8 mouse cellular contexts compared by ENCODE assay signal in the genomic region with DNA sequence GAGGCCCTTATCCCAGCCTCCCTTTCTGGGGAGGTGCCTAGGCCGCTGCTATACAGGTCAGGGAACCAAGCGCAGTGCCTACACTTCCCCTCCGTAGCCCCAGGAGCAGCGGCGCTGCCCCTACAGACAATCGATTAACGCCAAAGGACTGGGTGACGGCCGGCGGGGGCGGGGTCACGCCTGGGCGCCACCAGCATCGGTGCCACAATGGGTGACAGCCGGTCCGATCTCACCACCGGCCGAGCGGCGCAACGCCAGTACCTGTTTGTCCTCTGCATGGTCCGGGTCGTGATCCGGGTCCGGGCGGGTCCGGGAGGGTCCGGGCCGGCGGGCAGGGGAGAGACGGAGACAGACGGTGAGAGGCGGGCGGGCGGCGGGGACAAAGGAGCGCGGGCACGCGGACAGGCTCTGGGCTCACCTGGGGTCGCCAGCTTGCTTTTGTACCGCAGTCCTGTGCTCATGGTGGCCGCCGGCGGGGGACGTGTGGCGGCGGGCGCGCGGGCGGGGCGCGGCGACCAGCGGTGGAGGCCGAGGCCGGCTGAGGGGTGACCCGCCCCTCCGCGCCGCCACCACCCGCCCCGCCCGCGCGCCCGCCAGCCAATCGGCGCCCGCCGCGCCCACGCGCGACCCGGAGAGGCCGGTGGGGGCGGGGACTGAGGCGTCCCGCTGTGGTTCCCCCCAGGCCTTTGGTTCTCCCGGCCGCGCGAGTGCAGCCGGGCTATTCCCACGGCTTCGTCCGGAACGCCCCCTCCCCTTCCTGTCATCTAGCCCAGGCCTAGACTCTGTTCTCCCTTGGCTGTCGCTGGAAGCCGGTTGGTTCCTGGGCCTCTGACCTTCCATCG. TPM values are rescaled to one million over a fixed set of nuclear protein-coding genes. Genes with fewer than 3 reads are reported as not detected.
DNase-seq lines count a peak whose midpoint lies in the region; ATAC-seq and TF ChIP-seq lines count a peak whose summit lies in the region.

A gene (minus strand): TSS at position 565 of the 842 bp plus-strand sequence.

- under 1% methylated on average over 91 of the region's 93 CpGs for WGBS in embryonic facial prominence, embryonic 10.5 days
- 0% methylated on average over 80 of the region's 93 CpGs for WGBS in limb, embryonic 13.5 days
- under 1% methylated on average over 83 of the region's 93 CpGs for WGBS in midbrain, embryonic 14.5 days

- H3K4me3 ChIP-seq in embryonic facial prominence, embryonic 10.5 days = peak within 1 kb of the TSS; percentile 70
- H3K4me3 ChIP-seq in limb, embryonic 13.5 days = peak within 1 kb of the TSS; percentile 83
- H3K4me3 ChIP-seq in midbrain, embryonic 14.5 days (replicated peaks; ENCODE audit: low read depth, low read length) = peak within 1 kb of the TSS; percentile 60
- H3K4me3 ChIP-seq in testis, adult 2 months (ENCODE audit: control insufficient read depth, low read depth, low read length) = peak within 1 kb of the TSS; percentile 90

- peaks cover 10% of the 10 kb centered on the region for H3K36me3 ChIP-seq in embryonic facial prominence, embryonic 10.5 days (replicated peaks)
- H3K36me3 ChIP-seq in limb, embryonic 13.5 days = peaks cover 8% of the 10 kb centered on the region
- peaks cover 13% of the 10 kb centered on the region for H3K36me3 ChIP-seq in midbrain, embryonic 14.5 days (ENCODE audit: control insufficient read depth, insufficient read depth, low read length)
- H3K36me3 ChIP-seq in testis, adult 2 months (ENCODE audit: control insufficient read depth, insufficient read depth, low read length) = no peaks in the 10 kb centered on the region

- ATAC-seq in limb, embryonic 13.5 days (ENCODE audit: low FRiP score, low read depth) = peak; percentile 42
- ATAC-seq in midbrain, embryonic 14.5 days (ENCODE audit: low FRiP score, low TSS enrichment) = peak; percentile 72

- H3K9me3 ChIP-seq in embryonic facial prominence, embryonic 10.5 days = no peaks in the 10 kb centered on the region
- 0 out of 2 replicates have a peak, but pooled peaks cover 2% of the 10 kb centered on the region for H3K9me3 ChIP-seq in limb, embryonic 13.5 days
- H3K9me3 ChIP-seq in midbrain, embryonic 14.5 days (ENCODE audit: control insufficient read depth, low read length) = no peaks in the 10 kb centered on the region

- H3K4me1 ChIP-seq in embryonic facial prominence, embryonic 10.5 days = peaks cover 42% of the 10 kb centered on the region
- peaks cover 36% of the 10 kb centered on the region for H3K4me1 ChIP-seq in limb, embryonic 13.5 days
- peaks cover 37% of the 10 kb centered on the region for H3K4me1 ChIP-seq in midbrain, embryonic 14.5 days (ENCODE audit: control insufficient read depth, insufficient read depth, low read length)
- H3K4me1 ChIP-seq in testis, adult 2 months (ENCODE audit: control insufficient read depth, insufficient read depth, low read length) = peaks cover 37% of the 10 kb centered on the region

- no peak for TF ChIP-seq CTCF in testis, adult 2 months (IDR thresholded peaks at IDR 0.05; ENCODE audit: control insufficient read depth, insufficient read depth, insufficient replicate concordance, low read depth, low read length)

- peak within 1 kb of the TSS; percentile 88 for H3K27ac ChIP-seq in embryonic facial prominence, embryonic 10.5 days (replicated peaks)
- H3K27ac ChIP-seq in limb, embryonic 13.5 days = peak within 1 kb of the TSS; percentile 22; the same call in 1 of the 2 replicates
- H3K27ac ChIP-seq in midbrain, embryonic 14.5 days (replicated peaks; ENCODE audit: low read depth, low read length) = peak within 1 kb of the TSS; percentile 83
- no peak within 1 kb of the TSS for H3K27ac ChIP-seq in testis, adult 2 months (ENCODE audit: control insufficient read depth, insufficient read depth, low read depth, low read length)

- no peak for TF ChIP-seq POLR2A in testis, adult 2 months (IDR thresholded peaks at IDR 0.05; ENCODE audit: control insufficient read depth, low read depth, low read length)

- DNase-seq in 3134 (ENCODE audit: extremely low read depth, insufficient read length, low spot score) = peak; percentile 76
- peak; percentile 88 for DNase-seq in adrenal gland, adult 2 months
- peak; percentile 80 for DNase-seq in embryonic facial prominence, embryonic 10.5 days (ENCODE audit: low spot score)
- peak; percentile 75 to 78 for DNase-seq in heart, adult 18-20 months
- DNase-seq in kidney, adult 18-20 months = peak; percentile 51
- DNase-seq in midbrain, embryonic 14.5 days = peak; percentile 87

- peak within 1 kb of the TSS; percentile 86 for H3K9ac ChIP-seq in limb, embryonic 13.5 days
- H3K9ac ChIP-seq in midbrain, embryonic 14.5 days (replicated peaks; ENCODE audit: low read length) = peak within 1 kb of the TSS; percentile 84

- peak within 1 kb of the TSS; percentile 87 for H3K4me2 ChIP-seq in limb, embryonic 13.5 days (replicated peaks)
- H3K4me2 ChIP-seq in midbrain, embryonic 14.5 days (ENCODE audit: low read length) = peak within 1 kb of the TSS; percentile 88

- H3K27me3 ChIP-seq in embryonic facial prominence, embryonic 10.5 days (replicated peaks; ENCODE audit: low read depth, poor library complexity, severe bottlenecking) = peaks cover 83% of the 10 kb centered on the region
- peaks cover 43% of the 10 kb centered on the region for H3K27me3 ChIP-seq in limb, embryonic 13.5 days
- H3K27me3 ChIP-seq in midbrain, embryonic 14.5 days (ENCODE audit: control insufficient read depth, insufficient read depth, low read length) = peaks cover 26% of the 10 kb centered on the region
- H3K27me3 ChIP-seq in testis, adult 2 months (ENCODE audit: control insufficient read depth, insufficient read depth, low read length) = no peaks in the 10 kb centered on the region

RNA-seq across cellular contexts. Expression of the gene that starts here (rescaled TPM):
- 10 to 100 TPM; 12.6 to 12.9 TPM for total RNA-seq in adrenal gland, adult 2 months (2021)
- polyA plus RNA-seq in adrenal gland, adult 2 months (2012; rRNA removed) = 8.0 and 9.1 TPM in 2 replicates
- 30.2 and 32.2 TPM in 2 replicates for polyA plus RNA-seq in embryonic facial prominence, embryonic 10.5 days (2016; fragmentation: Nextera tagmentation; extraction: Ambion mirVana)
- total RNA-seq in heart, adult 18-20 months (2021) = 1 to 10 TPM; 3.9 to 4.1 TPM
- 37.0 and 41.7 TPM in 2 replicates for polyA plus RNA-seq in limb, embryonic 13.5 days (2015; fragmentation: Nextera tagmentation; extraction: Ambion mirVana)
- polyA plus RNA-seq in midbrain, embryonic 14.5 days (2014; fragmentation: Nextera tagmentation; extraction: Ambion mirVana) = 175 and 200 TPM in 2 replicates
- 62.5 and 63.0 TPM in 2 replicates for polyA plus RNA-seq in testis, adult 2 months (2012; rRNA removed)
